Mouse (Mus musculus): ENCODE data around the gene Ogg1.

GRCm38 (mm10) chr6:113333137-113333950 lies 6.6 kb downstream of the Ogg1 start:
- TF ChIP-seq CTCF (IDR thresholded peaks at IDR 0.05; ENCODE audit: low read depth, low read length) = no peak
- TF ChIP-seq POLR2A (IDR thresholded peaks at IDR 0.05; ENCODE audit: insufficient read depth, low read length) = no peak

Measured in ES-Bruce4 (cell line).